Mouse (Mus musculus) forebrain, embryonic 12.5 days (tissue): ENCODE measurements at regions not wholly inside any gene's neighbourhood (a gene's known extent, or its start where the extent isn't known, plus 50 kb on each side); places are given as distances from the start of the nearest gene placed in this dataset.
A peak's percentile ranks its signal among the peaks of the same experiment; 100 is the strongest.

Experiments
- ATAC-seq: fragments of 200-750 bp; cut with Nextera tagmentation; 2 replicates; pipeline ENCODE4 v1.8.0; 2017; ENCODE audit warnings: moderate TSS enrichment; ENCODE audit not compliant: low FRiP score
- H3K27ac ChIP-seq: fragments of 300-500 bp; sonication (generic); 2 replicates; pipeline ENCODE4 v1.5.1; 2016; ENCODE audit warnings: mild to moderate bottlenecking
- H3K27me3 ChIP-seq: fragments of 300-500 bp; sonication (generic); 2 replicates; pipeline ENCODE4 v1.6.1; 2016; ENCODE audit warnings: mild to moderate bottlenecking
- H3K36me3 ChIP-seq: fragments of 300-500 bp; sonication (generic); replicated peaks from 2 replicates; pipeline ENCODE4 v1.6.1; 2016; ENCODE audit warnings: mild to moderate bottlenecking
- H3K4me1 ChIP-seq: fragments of 300-500 bp; sonication (generic); 2 replicates; pipeline ENCODE4 v1.6.1; 2016
- H3K4me2 ChIP-seq: fragments of 300-500 bp; sonication (generic); 2 replicates; pipeline ENCODE4 v1.6.1; 2016; ENCODE audit warnings: mild to moderate bottlenecking, moderate library complexity
- H3K4me3 ChIP-seq: fragments of 300-500 bp; sonication (generic); replicated peaks from 2 replicates; pipeline ENCODE4 v1.5.1; 2016; ENCODE audit warnings: mild to moderate bottlenecking
- H3K9ac ChIP-seq: fragments of 300-500 bp; sonication (generic); 2 replicates; pipeline ENCODE4 v1.6.1; 2016; ENCODE audit warnings: mild to moderate bottlenecking
- H3K9me3 ChIP-seq: fragments of 300-500 bp; sonication (generic); 2 replicates; pipeline ENCODE4 v1.6.1; 2016
- WGBS: fragments of 180-500 bp; shearing (Covaris S2); methylation state at CpG from one replicate; pipeline ENCODE4 v1.1.7; 2016; 5-methylcytosine and 5-hydroxymethylcytosine counted together

DNA sequence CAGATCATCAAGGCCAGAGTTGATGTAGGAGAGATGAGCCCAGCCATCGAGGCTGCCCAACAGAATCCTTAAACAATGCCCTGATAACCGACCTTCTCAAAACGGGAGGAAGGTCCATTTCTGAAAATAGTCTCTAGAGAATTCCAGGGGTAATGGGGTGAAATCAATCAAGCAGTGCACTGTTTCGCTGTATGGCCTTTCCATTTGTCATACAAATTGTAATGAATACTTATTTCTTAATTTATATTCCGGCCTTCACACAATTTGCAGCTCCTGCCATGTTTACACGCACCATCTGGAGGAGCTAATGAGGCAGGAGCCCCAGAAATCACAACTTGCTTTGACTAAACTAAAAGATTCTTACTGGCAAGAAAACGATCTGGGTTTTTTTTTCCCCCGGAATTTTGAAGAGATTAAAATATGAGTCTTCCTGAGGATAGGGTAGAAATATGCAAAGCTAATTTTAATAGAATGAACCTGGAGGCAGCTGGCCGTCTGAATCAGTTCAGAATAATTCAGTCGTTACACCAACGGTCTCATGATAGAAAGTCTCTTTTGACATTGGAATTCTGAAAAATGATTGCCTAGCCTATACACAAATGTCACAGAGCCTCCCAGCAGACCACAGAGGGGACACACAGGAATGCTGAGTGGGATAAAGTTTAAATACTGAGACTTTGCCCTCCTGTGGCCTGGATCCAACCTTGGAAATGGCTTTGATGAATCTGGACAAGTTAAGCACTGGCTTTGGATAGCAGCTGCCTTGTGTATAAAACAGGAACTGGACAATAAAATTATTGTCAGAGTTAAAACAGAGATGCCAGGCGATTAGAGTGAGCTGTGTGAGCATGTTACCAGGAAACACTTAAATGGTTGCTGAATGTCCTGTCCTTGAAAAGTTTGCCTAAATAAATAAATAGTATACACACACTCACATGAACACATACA, 115.0 kb upstream of the Frem1 start:
- Histone ChIP-seq H3K9ac (no peak overlapping the region), H3K27me3 (no peaks in the 10 kb centered on the region), H3K9me3 (no peaks in the 10 kb centered on the region), H3K27ac (0 out of 2 replicates have a peak overlapping the region, but pooled peaks have one; percentile 50), H3K36me3 (no peaks in the 10 kb centered on the region), H3K4me1 (0 out of 2 replicates have a peak, but pooled peaks cover 4% of the 10 kb centered on the region), H3K4me3 (no peak overlapping the region), H3K4me2 (no peak overlapping the region)
- WGBS, result 70% methylated on average over 12 of the region's 12 CpGs
- ATAC-seq, result no peak

DNA sequence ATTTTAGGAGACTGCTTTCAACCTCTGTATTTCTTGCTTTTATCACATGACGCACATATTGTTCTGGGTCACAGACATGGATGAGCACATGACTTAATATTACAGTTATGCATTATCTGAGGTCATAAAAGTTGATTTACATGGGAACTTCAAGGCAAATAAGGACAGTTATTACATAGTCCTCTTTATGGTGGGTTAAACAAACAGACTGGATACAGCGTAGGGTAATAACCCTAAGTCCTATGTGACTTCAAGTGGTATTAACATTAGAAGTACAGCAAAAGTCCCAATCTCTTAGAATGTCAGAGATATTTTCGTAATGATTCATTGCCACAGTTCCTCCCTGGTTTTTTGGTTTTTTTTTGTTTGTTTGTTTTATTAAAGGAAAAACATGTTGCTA, 94.6 kb upstream of the Frem1 start:
- Histone ChIP-seq H3K27me3 (no peaks in the 10 kb centered on the region), H3K36me3 (no peaks in the 10 kb centered on the region), H3K4me3 (no peak overlapping the region), H3K4me1 (peaks cover 9% of the 10 kb centered on the region), H3K27ac (no peak overlapping the region), H3K4me2 (no peak overlapping the region), H3K9ac (no peak overlapping the region), H3K9me3 (no peaks in the 10 kb centered on the region)
- no peak for ATAC-seq
- WGBS, result 90% methylated on average over 3 of the region's 3 CpGs

DNA sequence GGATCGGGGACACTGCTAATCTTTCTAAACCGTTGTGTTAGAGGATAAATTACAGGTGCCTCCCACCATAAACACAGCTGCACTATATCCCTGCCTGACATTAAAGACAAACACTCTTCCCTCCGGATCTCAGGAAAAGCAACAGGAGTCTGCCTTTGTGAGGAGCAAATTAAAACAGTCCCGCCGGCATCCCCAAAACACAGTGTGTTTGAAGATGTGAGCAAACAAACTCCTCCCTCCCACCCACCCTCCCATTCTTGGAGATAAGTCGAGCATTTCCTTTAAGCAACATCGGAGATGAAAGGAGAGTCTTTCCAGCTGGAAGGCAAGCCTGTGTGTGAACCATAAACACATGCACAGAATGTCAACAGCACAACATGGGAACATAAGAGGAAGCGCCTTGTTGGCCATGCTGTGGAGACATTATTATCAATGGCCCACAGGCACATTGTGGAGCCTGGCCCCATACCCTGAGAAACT, 93.6 kb upstream of the Frem1 start:
- H3K9ac ChIP-seq, result no peak overlapping the region
- no peak overlapping the region for H3K4me2 ChIP-seq
- no peaks in the 10 kb centered on the region for H3K36me3 ChIP-seq
- H3K4me3 ChIP-seq, result no peak overlapping the region
- WGBS, result 9% methylated on average over 8 of the region's 8 CpGs
- peaks cover 9% of the 10 kb centered on the region for H3K4me1 ChIP-seq
- H3K27me3 ChIP-seq, result no peaks in the 10 kb centered on the region
- no peak overlapping the region for H3K27ac ChIP-seq
- no peaks in the 10 kb centered on the region for H3K9me3 ChIP-seq
- no peak for ATAC-seq

DNA sequence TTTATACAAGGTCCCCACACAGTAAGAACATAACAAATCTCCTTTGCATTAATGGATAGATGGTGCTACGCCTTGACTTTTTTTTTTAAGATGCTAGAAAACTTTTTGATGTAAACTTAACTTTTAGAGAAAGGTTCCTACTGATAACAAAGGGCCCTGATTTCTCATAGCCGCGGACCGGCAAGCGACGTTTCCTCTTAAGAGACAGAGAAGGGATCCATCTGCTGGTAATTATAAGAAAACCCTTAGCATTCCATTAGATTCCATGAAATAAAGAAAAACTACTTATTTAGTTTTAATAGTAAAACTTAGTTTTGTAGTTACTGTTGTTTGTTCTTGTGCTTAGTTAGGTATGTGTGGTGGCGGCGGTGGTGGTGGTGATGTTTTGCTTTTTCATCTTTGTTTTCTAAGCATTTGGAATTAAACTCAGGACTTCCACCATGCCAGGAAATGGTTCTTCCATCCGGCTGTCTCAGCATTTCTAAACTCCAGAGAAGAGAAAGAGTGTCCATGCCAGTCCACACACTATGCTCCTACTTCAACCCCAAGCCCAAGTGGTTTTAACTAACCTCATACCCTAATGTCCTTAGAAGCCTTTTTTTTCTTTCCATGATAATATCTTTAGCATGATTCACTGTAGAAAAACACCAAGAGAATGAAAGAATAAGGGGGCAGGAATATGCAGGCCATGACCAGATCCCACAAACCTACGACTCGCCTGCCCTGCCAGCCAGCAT, 92.8 kb upstream of the Frem1 start:
- no peaks in the 10 kb centered on the region for H3K27me3 ChIP-seq
- no peak overlapping the region for H3K4me2 ChIP-seq
- WGBS, result 82% methylated on average over 11 of the region's 11 CpGs
- no peak for ATAC-seq
- no peaks in the 10 kb centered on the region for H3K9me3 ChIP-seq
- no peak overlapping the region for H3K27ac ChIP-seq
- H3K4me1 ChIP-seq, result peaks cover 9% of the 10 kb centered on the region
- no peaks in the 10 kb centered on the region for H3K36me3 ChIP-seq
- H3K4me3 ChIP-seq, result no peak overlapping the region
- no peak overlapping the region for H3K9ac ChIP-seq

DNA sequence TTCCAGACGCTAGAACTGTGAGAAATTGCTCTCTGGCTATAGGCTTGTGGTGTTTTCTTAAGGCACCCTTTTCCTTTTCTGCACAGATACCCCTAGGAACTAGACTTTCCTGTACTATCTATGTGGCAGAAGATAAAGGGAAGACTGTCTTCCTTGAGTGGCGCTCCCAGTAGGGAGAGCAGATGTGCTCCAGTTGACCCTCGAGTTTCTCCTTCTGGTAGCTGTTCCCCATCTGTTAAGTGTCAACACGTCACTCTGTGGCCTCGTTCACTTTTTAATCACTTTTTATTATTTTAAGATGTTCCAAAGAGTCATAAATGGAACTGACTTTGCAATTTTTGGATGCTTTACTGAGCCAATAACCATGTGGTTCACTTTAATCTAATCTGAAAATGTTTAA, 89.6 kb upstream of the Frem1 start:
- Histone ChIP-seq H3K4me2 (no peak overlapping the region), H3K36me3 (no peaks in the 10 kb centered on the region), H3K9ac (no peak overlapping the region), H3K4me3 (no peak overlapping the region), H3K27ac (no peak overlapping the region), H3K27me3 (no peaks in the 10 kb centered on the region), H3K4me1 (peaks cover 9% of the 10 kb centered on the region), H3K9me3 (no peaks in the 10 kb centered on the region)
- no peak for ATAC-seq
- 78% methylated on average over 5 of the region's 5 CpGs for WGBS

DNA sequence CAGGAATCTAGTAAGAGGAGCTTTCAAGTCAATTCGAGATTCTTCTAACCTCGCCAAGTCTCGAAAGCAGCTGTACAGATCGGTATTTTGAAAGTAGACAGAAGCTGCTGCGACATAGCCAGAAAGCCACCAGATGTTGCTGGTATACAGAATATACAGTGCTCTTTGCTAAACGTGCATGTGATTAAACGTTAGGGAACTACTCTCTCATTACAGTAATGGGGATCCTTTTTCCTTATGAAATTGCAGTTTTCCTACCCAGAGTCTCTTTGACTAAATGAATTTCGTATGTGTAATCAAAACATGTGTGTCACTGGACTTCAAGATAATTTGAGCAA, 70.5 kb upstream of the Frem1 start:
- no peak overlapping the region for H3K4me2 ChIP-seq

DNA sequence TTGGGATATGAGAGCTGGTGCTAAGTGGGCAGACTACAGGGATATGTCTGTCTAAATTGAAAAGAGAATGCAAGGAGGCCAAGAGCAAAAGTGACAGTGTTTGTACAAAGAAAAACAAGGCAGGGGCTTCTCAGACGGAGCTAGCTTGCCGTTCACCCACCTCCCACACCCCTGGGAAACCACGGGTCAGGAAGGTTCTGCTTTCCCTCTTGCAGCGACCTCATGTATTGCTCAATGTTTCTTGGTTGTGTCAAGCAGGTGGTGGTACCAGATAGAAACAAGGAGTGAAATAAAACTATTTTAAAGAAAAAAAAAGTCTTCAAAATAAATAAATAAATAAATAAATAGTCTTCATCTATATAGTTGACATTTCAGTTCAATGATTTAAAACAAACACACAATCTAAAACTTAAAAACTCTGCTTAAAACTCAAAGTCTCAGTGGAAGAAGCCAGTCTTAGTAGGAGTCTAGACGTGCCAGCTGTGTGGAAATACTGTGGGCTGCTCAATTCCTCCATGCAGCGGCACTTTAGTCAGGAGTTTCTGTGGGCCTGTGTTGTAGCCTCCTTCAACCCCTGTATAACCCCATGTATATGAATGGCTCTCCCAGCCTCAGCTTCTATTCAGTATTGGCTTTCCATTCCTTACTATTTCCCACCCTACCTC, 70.0 kb upstream of the Frem1 start:
- Histone ChIP-seq H3K27ac (no peak overlapping the region), H3K4me1 (no peaks in the 10 kb centered on the region), H3K4me3 (no peak overlapping the region), H3K36me3 (no peaks in the 10 kb centered on the region), H3K9ac (no peak overlapping the region), H3K4me2 (no peak overlapping the region), H3K9me3 (no peaks in the 10 kb centered on the region), H3K27me3 (no peaks in the 10 kb centered on the region)
- ATAC-seq, result no peak
- WGBS, result 90% methylated on average over 6 of the region's 6 CpGs

More for the DNA sequence above, 70.5 kb upstream of the Frem1 start:
- no peaks in the 10 kb centered on the region for H3K9me3 ChIP-seq
- H3K4me3 ChIP-seq, result no peak overlapping the region
- WGBS, result 86% methylated on average over 8 of the region's 8 CpGs
- H3K27me3 ChIP-seq, result no peaks in the 10 kb centered on the region
- ATAC-seq, result no peak
- H3K36me3 ChIP-seq, result no peaks in the 10 kb centered on the region
- H3K4me1 ChIP-seq, result no peaks in the 10 kb centered on the region
- H3K9ac ChIP-seq, result no peak overlapping the region
- no peak overlapping the region for H3K27ac ChIP-seq

DNA sequence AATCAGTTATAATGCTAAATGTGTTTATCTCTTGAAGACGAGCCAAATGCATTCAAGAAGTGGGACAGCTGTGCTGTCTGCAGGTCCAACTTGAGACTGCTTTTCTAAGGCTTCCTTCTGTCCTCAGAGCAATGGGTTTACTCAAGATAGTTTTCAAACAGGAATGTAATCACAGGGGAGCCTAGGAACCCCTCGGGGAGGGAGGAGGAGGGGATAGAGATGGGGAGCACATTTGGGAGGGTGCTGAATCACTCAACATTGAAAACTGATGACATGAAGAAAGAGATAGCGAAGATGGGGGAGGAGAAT, 56.5 kb upstream of the Frem1 start:
- Histone ChIP-seq H3K9ac (no peak overlapping the region), H3K27ac (no peak overlapping the region), H3K4me3 (no peak overlapping the region), H3K4me2 (no peak overlapping the region), H3K36me3 (no peaks in the 10 kb centered on the region), H3K27me3 (no peaks in the 10 kb centered on the region), H3K9me3 (no peaks in the 10 kb centered on the region), H3K4me1 (no peaks in the 10 kb centered on the region)
- WGBS, result 71% methylated on average over 3 of the region's 3 CpGs
- ATAC-seq, result no peak

DNA sequence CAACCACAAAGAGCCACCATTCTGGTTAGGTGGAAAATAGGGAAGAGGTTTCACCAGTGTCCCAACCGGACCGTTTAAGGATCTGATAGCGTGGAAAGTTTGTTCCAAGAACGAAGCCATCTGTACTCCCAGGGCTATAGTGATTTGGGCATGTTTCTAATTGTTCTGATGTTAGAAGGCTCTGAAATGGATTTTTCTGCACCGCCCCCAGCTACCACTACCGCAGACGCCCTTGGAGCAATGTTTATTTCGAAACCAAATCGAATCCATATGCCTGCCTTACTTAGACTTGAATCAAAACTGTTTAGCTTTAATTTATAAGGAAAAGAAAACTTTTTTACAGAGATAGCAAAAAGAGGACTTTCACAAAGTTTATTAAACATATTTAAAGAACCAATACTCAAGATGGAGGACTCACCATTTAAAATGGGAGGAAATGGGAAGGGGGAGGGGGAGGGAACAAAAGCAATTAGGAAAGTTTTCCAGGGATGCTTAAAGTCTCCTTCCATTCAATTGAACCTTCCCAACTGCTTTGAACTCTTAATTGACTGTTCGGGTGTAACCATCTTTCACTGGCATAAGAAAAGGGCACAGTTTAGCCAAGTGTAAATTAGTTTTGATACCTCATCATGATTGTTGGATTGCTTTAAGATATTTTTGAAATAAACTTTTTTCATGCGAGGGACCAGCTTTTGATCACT, 56.0 kb upstream of the Frem1 start:
- H3K4me1 ChIP-seq, result no peaks in the 10 kb centered on the region
- no peaks in the 10 kb centered on the region for H3K36me3 ChIP-seq
- no peaks in the 10 kb centered on the region for H3K9me3 ChIP-seq
- WGBS, result 80% methylated on average over 11 of the region's 11 CpGs
- H3K4me3 ChIP-seq, result no peak overlapping the region
- H3K27me3 ChIP-seq, result no peaks in the 10 kb centered on the region
- H3K9ac ChIP-seq, result no peak overlapping the region
- H3K4me2 ChIP-seq, result no peak overlapping the region
- ATAC-seq, result no peak
- no peak overlapping the region for H3K27ac ChIP-seq

DNA sequence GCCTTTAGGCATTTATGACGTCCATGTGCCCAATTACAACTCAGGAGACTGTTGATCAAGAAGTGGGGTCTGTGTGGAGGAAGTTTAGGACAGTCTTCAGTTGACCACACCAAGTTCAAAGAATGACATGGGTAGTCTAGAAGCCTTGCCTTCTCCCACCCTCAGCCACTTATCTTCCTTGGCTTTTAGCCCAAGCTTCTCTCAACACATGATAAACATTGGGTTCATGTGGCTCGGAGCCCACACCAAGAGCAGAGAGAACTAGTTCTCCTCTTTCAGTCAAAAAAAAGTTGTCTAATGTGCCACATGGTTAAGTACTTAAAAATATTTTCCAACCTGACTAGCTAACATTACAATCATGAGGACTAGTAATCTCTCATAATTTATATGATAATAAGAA, 55.0 kb upstream of the Frem1 start:
- Histone ChIP-seq H3K9ac (no peak overlapping the region), H3K27ac (no peak overlapping the region), H3K4me3 (no peak overlapping the region), H3K9me3 (no peaks in the 10 kb centered on the region), H3K4me2 (no peak overlapping the region), H3K4me1 (no peaks in the 10 kb centered on the region), H3K27me3 (no peaks in the 10 kb centered on the region), H3K36me3 (no peaks in the 10 kb centered on the region)
- ATAC-seq, result no peak
- 86% methylated on average over 2 of the region's 2 CpGs for WGBS

DNA sequence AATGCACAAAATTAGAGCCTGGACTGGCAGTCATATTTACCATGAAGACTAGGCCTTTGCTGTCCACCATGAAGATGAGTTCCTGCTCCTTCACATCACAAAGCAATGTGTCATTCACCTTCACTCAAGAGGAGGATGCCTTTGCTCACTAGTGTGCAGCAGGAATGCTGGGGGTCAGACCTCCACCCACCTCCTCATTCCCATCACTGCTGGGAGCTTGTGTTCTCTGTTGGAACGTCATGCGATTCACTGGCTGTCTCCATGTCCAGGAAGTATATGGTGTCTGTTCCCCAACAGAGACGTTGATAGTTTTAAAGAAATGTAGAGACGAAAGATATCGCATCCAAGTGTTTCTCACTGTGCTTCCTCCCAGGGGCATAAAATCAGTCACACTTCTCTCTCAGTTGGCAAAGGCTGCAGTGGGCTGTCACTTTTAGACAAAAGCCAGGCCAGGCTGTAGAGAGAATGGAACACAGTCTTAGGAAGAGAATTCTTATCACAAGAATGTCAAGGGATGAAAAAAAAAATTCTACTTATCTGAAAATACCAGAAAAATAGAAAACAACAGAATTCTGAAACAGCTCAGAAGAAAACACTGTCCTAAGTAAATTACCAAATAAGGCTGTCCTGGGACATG, 52.0 kb upstream of the Frem1 start:
- Histone ChIP-seq H3K9ac (no peak overlapping the region), H3K4me1 (no peaks in the 10 kb centered on the region), H3K4me2 (no peak overlapping the region), H3K9me3 (no peaks in the 10 kb centered on the region), H3K27ac (no peak overlapping the region), H3K4me3 (no peak overlapping the region), H3K27me3 (no peaks in the 10 kb centered on the region), H3K36me3 (no peaks in the 10 kb centered on the region)
- WGBS, result 88% methylated on average over 5 of the region's 5 CpGs
- ATAC-seq, result no peak

DNA sequence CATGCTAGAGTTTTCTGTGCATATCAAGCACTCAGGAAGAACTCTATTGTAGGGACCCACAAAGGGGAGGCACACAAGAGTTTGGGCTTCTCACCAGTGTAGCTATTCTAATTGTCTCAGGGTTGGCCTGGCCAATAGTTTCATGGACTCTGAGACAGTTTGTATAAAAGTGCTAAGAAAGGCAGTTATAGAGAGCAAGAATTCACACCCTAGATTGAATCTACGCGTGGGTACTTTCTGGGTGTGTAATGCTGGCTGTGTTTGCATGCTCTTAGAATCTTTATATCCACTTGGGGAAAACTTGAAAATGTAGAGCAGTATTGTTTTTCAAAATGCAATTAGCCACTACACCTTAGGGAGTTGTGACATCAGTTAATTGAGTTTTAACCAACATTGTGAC, 50.8 kb upstream of the Frem1 start:
- ATAC-seq, result no peak
- Histone ChIP-seq H3K27ac (no peak overlapping the region), H3K36me3 (no peaks in the 10 kb centered on the region), H3K4me1 (no peaks in the 10 kb centered on the region), H3K9me3 (no peaks in the 10 kb centered on the region), H3K4me2 (no peak overlapping the region), H3K4me3 (no peak overlapping the region), H3K9ac (no peak overlapping the region), H3K27me3 (no peaks in the 10 kb centered on the region)
- 90% methylated on average over 2 of the region's 2 CpGs for WGBS
